Mouse (Mus musculus): Measurements from ENCODE around the gene AC109138.7. TPM values are rescaled to one million over a fixed set of nuclear protein-coding genes. Genes with fewer than 3 reads are reported as not detected.

AC109138.7 gene
- polyA plus RNA-seq, 1 experiment, result 0.90 TPM

GRCm38 (mm10) chr19:4220957-4221743, 7.0 kb downstream of the AC109138.7 start:
- no peaks in the 10 kb centered on the region for H3K27me3 ChIP-seq (ENCODE audit: control insufficient read depth, insufficient read depth, insufficient read length)
- H3K79me3 ChIP-seq (ENCODE audit: low read depth), result peaks cover 46% of the 10 kb centered on the region
- TF ChIP-seq MYOG (IDR thresholded peaks at IDR 0.05; ENCODE audit: control insufficient read depth, extremely low read depth, insufficient read length), result no peak
- TF ChIP-seq MYOD1 (IDR thresholded peaks at IDR 0.05; ENCODE audit: control insufficient read depth, insufficient read length, low read depth), result no peak
- TF ChIP-seq USF1 (IDR thresholded peaks at IDR 0.05; ENCODE audit: low read depth), result no peak
- no peak for TF ChIP-seq MAX (IDR thresholded peaks at IDR 0.05)
- no peak for TF ChIP-seq CTCF (IDR thresholded peaks at IDR 0.05; ENCODE audit: control insufficient read depth, insufficient read depth, insufficient read length)
- no peak for TF ChIP-seq CEBPB (IDR thresholded peaks at IDR 0.05; ENCODE audit: low read depth)
- TF ChIP-seq FOSL1 (IDR thresholded peaks at IDR 0.05; ENCODE audit: insufficient read depth, low read length, poor library complexity, severe bottlenecking), result no peak

DNA sequence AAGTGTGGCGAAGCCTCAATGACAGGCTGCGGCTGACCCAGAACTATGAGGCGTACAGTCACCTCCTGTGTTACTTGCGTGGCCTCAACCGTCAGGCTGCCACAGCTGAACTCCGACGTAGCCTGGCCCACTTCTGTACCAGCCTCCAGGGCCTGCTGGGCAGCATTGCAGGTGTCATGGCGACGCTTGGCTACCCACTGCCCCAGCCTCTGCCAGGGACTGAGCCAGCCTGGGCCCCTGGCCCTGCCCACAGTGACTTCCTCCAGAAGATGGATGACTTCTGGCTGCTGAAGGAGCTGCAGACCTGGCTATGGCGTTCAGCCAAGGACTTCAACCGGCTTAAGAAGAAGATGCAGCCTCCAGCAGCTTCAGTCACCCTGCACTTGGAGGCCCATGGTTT, 8.0 kb downstream of the AC109138.7 start:
- Histone ChIP-seq H3K79me3 (ENCODE audit: low read depth) (peaks cover 36% of the 10 kb centered on the region), H3K36me3 (ENCODE audit: control insufficient read depth, insufficient read depth) (peaks cover 49% of the 10 kb centered on the region), H3K79me2 (ENCODE audit: control insufficient read depth, insufficient read depth) (peaks cover 59% of the 10 kb centered on the region), H3ac (ENCODE audit: control insufficient read depth, insufficient read length, low read depth) (peak overlapping the region; percentile 6), H3K27me3 (ENCODE audit: control insufficient read depth, insufficient read depth, insufficient read length) (no peaks in the 10 kb centered on the region), H3K4me3 (ENCODE audit: insufficient read depth, poor library complexity, severe bottlenecking) (no peak overlapping the region)
- no peak for TF ChIP-seq MYOD1 (IDR thresholded peaks at IDR 0.05; ENCODE audit: control insufficient read depth, insufficient read length, low read depth)
- no peak for TF ChIP-seq FOSL1 (IDR thresholded peaks at IDR 0.05; ENCODE audit: insufficient read depth, low read length, poor library complexity, severe bottlenecking)
- no peak for TF ChIP-seq CEBPB (IDR thresholded peaks at IDR 0.05; ENCODE audit: low read depth)
- no peak for TF ChIP-seq MYOG (IDR thresholded peaks at IDR 0.05; ENCODE audit: control insufficient read depth, extremely low read depth, insufficient read length)
- TF ChIP-seq USF1 (IDR thresholded peaks at IDR 0.05; ENCODE audit: low read depth), result no peak
- no peak for TF ChIP-seq MAX (IDR thresholded peaks at IDR 0.05)
- no peak for TF ChIP-seq CTCF (IDR thresholded peaks at IDR 0.05; ENCODE audit: control insufficient read depth, insufficient read depth, insufficient read length)

More at GRCm38 (mm10) chr19:4220957-4221743, 7.0 kb downstream of the AC109138.7 start:
- no peak overlapping the region for H3K4me3 ChIP-seq (ENCODE audit: insufficient read depth, poor library complexity, severe bottlenecking)
- peaks cover 56% of the 10 kb centered on the region for H3K36me3 ChIP-seq (ENCODE audit: control insufficient read depth, insufficient read depth)
- H3ac ChIP-seq (ENCODE audit: control insufficient read depth, insufficient read length, low read depth), result peak overlapping the region; percentile 39
- peaks cover 69% of the 10 kb centered on the region for H3K79me2 ChIP-seq (ENCODE audit: control insufficient read depth, insufficient read depth)

DNA sequence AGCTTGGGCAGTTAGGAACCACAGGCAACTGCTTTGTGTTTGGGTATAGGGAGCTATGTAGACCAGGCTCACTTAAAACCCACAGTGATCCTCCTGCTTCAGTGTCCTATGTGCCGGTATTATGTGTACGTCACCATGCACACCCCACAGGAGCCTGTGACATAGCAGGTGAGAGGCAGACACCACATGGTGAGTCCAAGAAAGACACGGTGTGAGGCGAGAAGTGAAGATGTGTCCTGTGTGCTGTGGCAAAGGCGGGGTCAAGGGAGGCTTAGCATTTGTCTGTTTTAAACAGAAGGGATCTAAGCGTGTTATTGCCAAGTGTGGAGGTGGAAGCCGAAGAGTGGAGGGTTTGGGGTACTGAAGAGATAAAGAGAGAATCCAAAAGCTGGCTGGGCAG, 12.6 kb downstream of the AC109138.7 start:
- no peak overlapping the region for H3ac ChIP-seq (ENCODE audit: control insufficient read depth, insufficient read length, low read depth)
- no peak for TF ChIP-seq CTCF (IDR thresholded peaks at IDR 0.05; ENCODE audit: control insufficient read depth, insufficient read depth, insufficient read length)
- no peak for TF ChIP-seq FOSL1 (IDR thresholded peaks at IDR 0.05; ENCODE audit: insufficient read depth, low read length, poor library complexity, severe bottlenecking)
- TF ChIP-seq MYOG (IDR thresholded peaks at IDR 0.05; ENCODE audit: control insufficient read depth, extremely low read depth, insufficient read length), result no peak
- H3K4me3 ChIP-seq (ENCODE audit: insufficient read depth, poor library complexity, severe bottlenecking), result no peak overlapping the region
- peaks cover 26% of the 10 kb centered on the region for H3K36me3 ChIP-seq (ENCODE audit: control insufficient read depth, insufficient read depth)
- H3K79me3 ChIP-seq (ENCODE audit: low read depth), result no peaks in the 10 kb centered on the region
- H3K79me2 ChIP-seq (ENCODE audit: control insufficient read depth, insufficient read depth), result peaks cover 13% of the 10 kb centered on the region
- no peaks in the 10 kb centered on the region for H3K27me3 ChIP-seq (ENCODE audit: control insufficient read depth, insufficient read depth, insufficient read length)

DNA sequence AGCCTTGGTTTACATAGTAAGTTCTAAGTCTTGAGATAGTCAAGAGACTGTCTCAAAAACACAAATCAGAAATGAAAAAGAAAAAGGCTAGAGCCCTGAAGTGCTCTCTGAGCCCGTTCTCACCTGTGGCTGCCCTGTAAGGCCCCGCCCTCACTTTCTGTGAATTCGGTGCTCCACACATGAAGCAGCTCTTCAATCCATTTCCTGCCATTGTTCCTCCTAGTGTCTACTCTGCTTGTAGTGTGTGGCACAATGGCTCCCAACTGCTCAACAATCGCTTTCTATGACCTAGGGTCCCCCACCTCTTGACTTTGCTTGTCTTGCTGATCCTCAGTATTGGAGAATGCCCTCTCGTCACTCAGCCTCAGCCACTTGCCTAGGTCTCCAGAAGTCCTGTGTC, 13.3 kb downstream of the AC109138.7 start:
- no peaks in the 10 kb centered on the region for H3K79me3 ChIP-seq (ENCODE audit: low read depth)
- peaks cover 9% of the 10 kb centered on the region for H3K79me2 ChIP-seq (ENCODE audit: control insufficient read depth, insufficient read depth)
- no peak overlapping the region for H3K4me3 ChIP-seq (ENCODE audit: insufficient read depth, poor library complexity, severe bottlenecking)
- TF ChIP-seq CEBPB (IDR thresholded peaks at IDR 0.05; ENCODE audit: low read depth), result no peak
- TF ChIP-seq MAX (IDR thresholded peaks at IDR 0.05), result no peak
- no peak for TF ChIP-seq USF1 (IDR thresholded peaks at IDR 0.05; ENCODE audit: low read depth)
- TF ChIP-seq FOSL1 (IDR thresholded peaks at IDR 0.05; ENCODE audit: insufficient read depth, low read length, poor library complexity, severe bottlenecking), result no peak
- no peak for TF ChIP-seq CTCF (IDR thresholded peaks at IDR 0.05; ENCODE audit: control insufficient read depth, insufficient read depth, insufficient read length)
- TF ChIP-seq MYOG (IDR thresholded peaks at IDR 0.05; ENCODE audit: control insufficient read depth, extremely low read depth, insufficient read length), result no peak
- no peak for TF ChIP-seq MYOD1 (IDR thresholded peaks at IDR 0.05; ENCODE audit: control insufficient read depth, insufficient read length, low read depth)
- H3ac ChIP-seq (ENCODE audit: control insufficient read depth, insufficient read length, low read depth), result no peak overlapping the region
- H3K27me3 ChIP-seq (ENCODE audit: control insufficient read depth, insufficient read depth, insufficient read length), result no peaks in the 10 kb centered on the region
- H3K36me3 ChIP-seq (ENCODE audit: control insufficient read depth, insufficient read depth), result peaks cover 20% of the 10 kb centered on the region

DNA sequence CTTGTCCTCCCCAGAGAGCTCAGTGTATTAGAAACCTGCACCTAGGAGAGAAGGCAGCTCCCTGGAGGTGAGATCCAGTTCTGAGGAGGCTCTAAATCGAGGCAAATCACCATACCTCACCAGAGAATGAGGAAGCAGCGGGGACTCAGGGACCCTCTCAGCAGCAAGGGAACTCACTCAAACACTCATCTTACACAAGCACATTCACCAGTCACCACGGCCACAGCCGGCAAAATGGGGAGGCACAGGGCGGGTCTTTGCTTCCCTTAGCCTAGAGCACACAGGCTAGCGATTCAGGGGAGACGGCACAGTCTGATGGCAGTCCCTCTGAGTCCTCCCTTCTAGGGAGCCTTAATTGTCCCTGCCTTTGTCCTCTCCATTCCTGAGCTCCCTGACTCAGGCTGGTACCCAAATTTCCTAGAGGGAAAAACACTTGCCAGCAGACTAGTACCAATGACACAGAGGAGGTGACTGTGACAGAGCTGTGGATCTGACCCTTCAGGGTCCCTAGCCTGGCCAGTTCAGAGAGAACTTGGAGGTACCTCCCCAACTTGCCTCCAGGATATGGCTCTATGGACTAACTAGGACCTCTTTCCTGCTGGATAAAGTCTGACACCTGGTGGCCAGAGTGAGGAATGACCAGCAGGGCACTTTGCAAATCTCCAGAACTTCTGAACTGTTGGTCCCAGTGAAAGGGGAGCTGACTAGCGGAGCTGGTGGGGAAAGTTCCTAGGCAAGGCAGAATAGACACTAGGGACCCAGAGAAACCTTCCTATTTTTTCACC, 13.9 kb downstream of the AC109138.7 start:
- peaks cover 14% of the 10 kb centered on the region for H3K36me3 ChIP-seq (ENCODE audit: control insufficient read depth, insufficient read depth)
- no peaks in the 10 kb centered on the region for H3K79me3 ChIP-seq (ENCODE audit: low read depth)
- TF ChIP-seq CTCF (IDR thresholded peaks at IDR 0.05; ENCODE audit: control insufficient read depth, insufficient read depth, insufficient read length) (peak; percentile 61), MYOG (IDR thresholded peaks at IDR 0.05; ENCODE audit: control insufficient read depth, extremely low read depth, insufficient read length) (no peak)

More for the DNA sequence above, 13.9 kb downstream of the AC109138.7 start:
- no peak overlapping the region for H3ac ChIP-seq (ENCODE audit: control insufficient read depth, insufficient read length, low read depth)
- no peak overlapping the region for H3K4me3 ChIP-seq (ENCODE audit: insufficient read depth, poor library complexity, severe bottlenecking)
- peaks cover 9% of the 10 kb centered on the region for H3K79me2 ChIP-seq (ENCODE audit: control insufficient read depth, insufficient read depth)
- H3K27me3 ChIP-seq (ENCODE audit: control insufficient read depth, insufficient read depth, insufficient read length), result no peaks in the 10 kb centered on the region
